Mouse (Mus musculus): ENCODE measurements around the gene Vinac1. TPM values are rescaled to one million over a fixed set of nuclear protein-coding genes. Genes with fewer than 3 reads are reported as not detected.
"Not testable (repeated sequence)": the region's sequence is repeated elsewhere in the genome, so short reads cannot be mapped to it uniquely, and the experiment has no call there.

Gene Vinac1
- total and polyA plus RNA-seq, 2 experiments from 2014 or later = 1.1 to 1.8 TPM

DNA sequence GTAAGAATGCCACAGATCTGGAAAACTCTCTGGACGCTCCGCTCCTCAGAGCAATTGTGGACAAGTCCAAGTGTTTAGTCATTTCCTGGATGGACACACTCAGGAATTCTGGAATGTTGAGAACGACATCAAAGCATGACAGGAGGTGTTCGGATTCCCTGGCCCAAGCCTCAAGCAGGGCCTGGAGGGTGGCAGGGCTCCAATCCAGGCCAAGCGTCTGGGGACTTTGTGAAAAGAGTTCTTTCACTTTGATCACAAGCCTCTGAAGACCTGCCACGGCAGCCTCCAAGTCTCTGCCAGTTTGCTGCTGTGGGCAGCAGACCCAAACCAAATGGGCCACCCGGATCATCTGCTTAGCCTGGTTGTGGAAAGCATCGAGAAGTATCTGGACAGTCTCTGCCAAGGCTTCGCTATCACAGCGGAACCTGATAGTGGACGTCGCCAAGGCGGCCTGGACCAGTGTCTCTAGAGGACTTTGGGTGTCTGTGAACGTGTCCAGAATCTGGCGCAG, 9.5 kb downstream of the Vinac1 start:
- Histone ChIP-seq H3K4me1 (ENCODE audit: insufficient read depth, low read length) (peaks cover 6% of the 10 kb centered on the region; the same call in 1 of the 2 replicates), H3K36me3 (ENCODE audit: insufficient read depth, low read length) (no peaks in the 10 kb centered on the region), H3K4me2 (ENCODE audit: low read depth, low read length, poor library complexity, severe bottlenecking) (peak overlapping the region; percentile 89), H3K9me3 (ENCODE audit: low read length) (no peaks in the 10 kb centered on the region), H3K4me3 (ENCODE audit: low read depth, low read length) (peak overlapping the region; percentile 46), H3K27me3 (ENCODE audit: insufficient read depth, low read length) (0 out of 2 replicates have a peak, but pooled peaks cover 8% of the 10 kb centered on the region), H3K27ac (ENCODE audit: low read depth, low read length) (peak overlapping the region; percentile 52; the same call in 1 of the 2 replicates), H3K9ac (replicated peaks; ENCODE audit: low read length, poor library complexity, severe bottlenecking) (peak overlapping the region; percentile 70; the same call in 1 of the 2 replicates)
- TF ChIP-seq CTCF (IDR thresholded peaks at IDR 0.05) = no peak
- ATAC-seq (ENCODE audit: low FRiP score) = no peak; the same call in 1 of the 2 replicates
- WGBS = 23% methylated on average over 15 of the region's 15 CpGs
- DNase-seq (ENCODE audit: low spot score) = peak; percentile 22

DNA sequence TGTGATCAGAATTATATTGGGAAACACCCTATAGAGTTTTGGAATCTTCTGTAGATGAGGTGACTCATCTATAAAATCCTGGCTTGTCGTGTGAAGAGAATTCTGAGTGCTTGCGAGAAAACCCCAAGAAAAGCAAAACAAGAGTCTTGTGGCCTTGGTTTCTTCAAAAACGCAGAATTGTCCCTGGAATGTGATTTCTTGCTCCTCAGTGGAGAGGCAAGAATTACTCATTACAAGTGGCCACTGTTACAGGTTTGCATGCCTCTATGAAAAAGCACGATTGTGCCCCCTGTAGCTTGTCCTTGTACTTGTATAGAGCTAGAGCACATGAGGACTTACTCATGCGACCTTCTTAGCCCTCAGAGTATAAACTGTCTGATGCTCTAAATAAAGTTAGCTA, 12.6 kb downstream of the Vinac1 start:
- H3K4me3 ChIP-seq (ENCODE audit: low read depth, low read length) = no peak overlapping the region
- no peak overlapping the region for H3K4me2 ChIP-seq (ENCODE audit: low read depth, low read length, poor library complexity, severe bottlenecking)
- H3K9me3 ChIP-seq (ENCODE audit: low read length) = no peaks in the 10 kb centered on the region
- 0 out of 2 replicates have a peak, but pooled peaks cover 8% of the 10 kb centered on the region for H3K27me3 ChIP-seq (ENCODE audit: insufficient read depth, low read length)
- ATAC-seq (ENCODE audit: low FRiP score) = no peak
- TF ChIP-seq CTCF (IDR thresholded peaks at IDR 0.05) = no peak
- whole genome bisulfite sequencing = 85% methylated on average over 5 of the region's 5 CpGs
- no peak overlapping the region for H3K9ac ChIP-seq (replicated peaks; ENCODE audit: low read length, poor library complexity, severe bottlenecking)
- H3K36me3 ChIP-seq (ENCODE audit: insufficient read depth, low read length) = no peaks in the 10 kb centered on the region
- peaks cover 6% of the 10 kb centered on the region; the same call in 1 of the 2 replicates for H3K4me1 ChIP-seq (ENCODE audit: insufficient read depth, low read length)
- DNase-seq (ENCODE audit: low spot score) = no peak
- no peak overlapping the region for H3K27ac ChIP-seq (ENCODE audit: low read depth, low read length)

DNA sequence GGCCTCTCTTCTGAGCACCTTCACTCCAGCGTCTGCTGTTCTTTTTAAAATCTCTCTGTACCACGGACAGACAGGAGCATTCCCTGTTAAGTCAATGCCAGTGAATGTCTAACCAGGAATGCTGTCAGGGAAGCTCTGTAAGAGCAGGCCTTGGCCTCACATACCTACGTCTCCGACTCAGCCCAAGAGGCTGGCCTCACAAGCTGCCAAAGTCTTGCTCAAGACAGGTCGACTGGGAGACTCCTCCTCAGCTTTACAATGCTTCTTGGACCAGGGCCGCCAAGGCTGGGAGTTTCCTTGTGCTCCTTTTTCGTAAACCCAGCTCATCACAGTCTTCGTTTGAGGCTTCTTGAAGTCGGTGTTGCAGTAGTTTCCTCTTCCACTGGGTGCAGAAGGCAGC, 23.2 kb downstream of the Vinac1 start:
- Histone ChIP-seq H3K36me3 (ENCODE audit: insufficient read depth, low read length) (peaks cover 8% of the 10 kb centered on the region; the same call in 1 of the 2 replicates), H3K27ac (ENCODE audit: low read depth, low read length) (no peak overlapping the region), H3K27me3 (ENCODE audit: insufficient read depth, low read length) (no peaks in the 10 kb centered on the region), H3K9ac (replicated peaks; ENCODE audit: low read length, poor library complexity, severe bottlenecking) (no peak overlapping the region), H3K9me3 (ENCODE audit: low read length) (no peaks in the 10 kb centered on the region), H3K4me3 (ENCODE audit: low read depth, low read length) (no peak overlapping the region), H3K4me1 (ENCODE audit: insufficient read depth, low read length) (no peaks in the 10 kb centered on the region), H3K4me2 (ENCODE audit: low read depth, low read length, poor library complexity, severe bottlenecking) (no peak overlapping the region)
- ATAC-seq (ENCODE audit: low FRiP score) (no peak), DNase-seq (ENCODE audit: low spot score) (no peak)
- WGBS = 78% methylated on average over 9 of the region's 9 CpGs
- TF ChIP-seq CTCF (IDR thresholded peaks at IDR 0.05) = no peak

DNA sequence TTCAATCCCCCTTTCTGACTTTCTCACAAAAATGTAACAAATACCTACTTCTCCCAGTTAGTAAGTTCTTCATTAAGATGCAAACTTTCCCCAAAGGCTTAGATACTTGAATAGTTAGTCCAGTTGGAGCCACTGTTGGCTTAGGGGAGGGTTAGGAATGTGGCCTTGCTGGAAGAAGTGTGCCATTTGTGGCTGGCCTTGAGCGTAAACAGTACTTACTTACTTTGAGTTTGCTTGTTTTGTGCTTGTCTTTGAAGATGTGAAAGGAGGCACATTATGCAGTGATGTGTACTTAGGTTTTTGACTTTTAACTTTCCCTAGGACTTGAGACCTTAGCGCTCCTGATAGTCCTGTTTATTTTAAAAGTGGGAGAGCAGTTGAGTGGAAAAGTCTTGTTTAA, 27.9 kb downstream of the Vinac1 start:
- ATAC-seq (ENCODE audit: low FRiP score) (no peak), DNase-seq (ENCODE audit: low spot score) (no peak)
- no peak overlapping the region for H3K27ac ChIP-seq (ENCODE audit: low read depth, low read length)
- H3K4me1 ChIP-seq (ENCODE audit: insufficient read depth, low read length) = no peaks in the 10 kb centered on the region
- no peak for TF ChIP-seq CTCF (IDR thresholded peaks at IDR 0.05)
- H3K27me3 ChIP-seq (ENCODE audit: insufficient read depth, low read length) = no peaks in the 10 kb centered on the region
- 87% methylated on average over 2 of the region's 2 CpGs for WGBS
- no peaks in the 10 kb centered on the region for H3K9me3 ChIP-seq (ENCODE audit: low read length)
- no peak overlapping the region for H3K4me3 ChIP-seq (ENCODE audit: low read depth, low read length)
- H3K4me2 ChIP-seq (ENCODE audit: low read depth, low read length, poor library complexity, severe bottlenecking) = no peak overlapping the region
- no peak overlapping the region for H3K9ac ChIP-seq (replicated peaks; ENCODE audit: low read length, poor library complexity, severe bottlenecking)
- peaks cover 22% of the 10 kb centered on the region for H3K36me3 ChIP-seq (ENCODE audit: insufficient read depth, low read length)

DNA sequence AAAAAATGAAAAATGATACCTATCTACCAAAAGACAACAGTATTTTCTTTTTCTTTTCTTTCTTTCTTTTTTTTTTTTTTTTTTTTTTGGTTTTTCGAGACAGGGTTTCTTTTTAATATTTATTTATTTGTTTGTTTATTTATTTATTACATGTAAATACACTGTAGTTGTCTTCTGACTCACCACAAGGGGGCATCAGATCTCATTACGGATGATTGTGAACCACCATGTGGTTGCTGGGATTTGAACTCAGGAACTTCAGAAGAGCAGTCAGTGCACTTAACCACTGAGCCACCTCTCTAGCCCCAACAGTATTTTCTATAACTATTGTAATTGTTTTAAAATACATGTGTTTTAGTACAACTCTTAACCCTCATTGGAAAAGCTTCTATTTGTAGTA, 39.1 kb downstream of the Vinac1 start:
- H3K4me3 ChIP-seq (ENCODE audit: low read depth, low read length); H3K4me1 ChIP-seq (ENCODE audit: insufficient read depth, low read length); ATAC-seq (ENCODE audit: low FRiP score); H3K9ac ChIP-seq (replicated peaks; ENCODE audit: low read length, poor library complexity, severe bottlenecking); H3K4me2 ChIP-seq (ENCODE audit: low read depth, low read length, poor library complexity, severe bottlenecking); H3K9me3 ChIP-seq (ENCODE audit: low read length); H3K27me3 ChIP-seq (ENCODE audit: insufficient read depth, low read length); H3K27ac ChIP-seq (ENCODE audit: low read depth, low read length); H3K36me3 ChIP-seq (ENCODE audit: insufficient read depth, low read length): not testable (repeated sequence)
- peak; percentile 40; the same call in 1 of the 2 replicates for TF ChIP-seq CTCF (IDR thresholded peaks at IDR 0.05)
- 83% methylated on average over 2 of the region's 2 CpGs for WGBS
- peak; percentile 20 for DNase-seq (ENCODE audit: low spot score)

DNA sequence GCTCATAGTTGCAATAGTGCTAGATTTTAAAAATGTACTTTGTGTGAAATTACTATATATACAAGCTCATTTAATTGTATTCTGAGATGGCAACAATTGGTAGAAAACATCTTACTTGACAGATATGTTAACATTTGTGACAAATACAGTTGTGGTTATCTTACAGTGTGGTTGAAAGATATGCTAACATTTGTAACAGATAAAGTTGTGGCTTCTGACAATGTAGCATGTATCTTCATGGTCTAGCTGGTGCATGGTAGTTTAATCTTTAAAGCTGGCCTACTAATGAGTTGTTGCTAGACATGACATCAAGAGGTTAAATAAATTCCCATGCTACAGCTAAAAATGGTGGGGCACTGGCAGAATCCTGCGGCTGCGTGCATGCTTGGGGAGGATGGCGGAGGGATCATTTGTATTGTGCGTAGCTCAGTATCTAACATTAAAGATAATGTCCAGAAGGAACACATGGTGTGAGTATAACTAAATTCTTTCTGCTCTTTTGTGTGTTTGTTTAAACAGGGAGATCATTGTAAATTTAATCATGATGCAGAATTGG, 41.7 kb downstream of the Vinac1 start:
- WGBS = 68% methylated on average over 4 of the region's 4 CpGs

More for the DNA sequence above, 41.7 kb downstream of the Vinac1 start:
- DNase-seq (ENCODE audit: low spot score) (no peak), ATAC-seq (ENCODE audit: low FRiP score) (no peak)
- no peak overlapping the region for H3K27ac ChIP-seq (ENCODE audit: low read depth, low read length)
- no peaks in the 10 kb centered on the region for H3K9me3 ChIP-seq (ENCODE audit: low read length)
- H3K4me3 ChIP-seq (ENCODE audit: low read depth, low read length) = no peak overlapping the region
- H3K27me3 ChIP-seq (ENCODE audit: insufficient read depth, low read length) = no peaks in the 10 kb centered on the region
- no peak overlapping the region for H3K4me2 ChIP-seq (ENCODE audit: low read depth, low read length, poor library complexity, severe bottlenecking)
- no peaks in the 10 kb centered on the region for H3K4me1 ChIP-seq (ENCODE audit: insufficient read depth, low read length)
- 0 out of 2 replicates have a peak, but pooled peaks cover 2% of the 10 kb centered on the region for H3K36me3 ChIP-seq (ENCODE audit: insufficient read depth, low read length)
- no peak overlapping the region for H3K9ac ChIP-seq (replicated peaks; ENCODE audit: low read length, poor library complexity, severe bottlenecking)
- TF ChIP-seq CTCF (IDR thresholded peaks at IDR 0.05) = no peak

Measured in midbrain, postnatal 0 days (tissue).